Mouse (Mus musculus): ENCODE data around the gene Psmc6.

GRCm38 (mm10) chr14:45322450-45322849 is 7.1 kb upstream of the Psmc6 start:
- no peak for TF ChIP-seq CTCF (IDR thresholded peaks at IDR 0.05; ENCODE audit: low read depth)
- TF ChIP-seq EP300 (IDR thresholded peaks at IDR 0.05; ENCODE audit: low read depth): no peak
